In the genomic region with DNA sequence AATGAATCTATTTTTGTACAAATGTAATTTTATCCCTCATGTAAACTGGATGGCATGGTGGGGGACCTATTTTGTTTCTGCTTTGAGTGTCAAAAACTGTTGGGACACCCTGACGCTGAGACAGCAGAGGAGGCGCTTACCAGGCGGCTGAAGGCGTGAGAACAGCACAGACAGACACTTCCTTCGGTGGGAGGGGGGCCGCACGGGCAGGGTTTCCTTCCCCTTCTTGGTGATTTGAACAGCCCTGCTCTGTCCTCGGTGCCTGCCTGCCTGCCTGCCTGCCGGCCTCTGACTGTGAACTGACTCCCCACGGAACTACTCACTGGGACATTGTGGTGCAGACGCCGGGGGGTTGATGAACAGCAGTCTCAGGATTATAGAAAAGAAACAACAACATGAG, we compare ENCODE assay signal across 14 mouse cellular contexts.
DNase-seq lines count a peak whose midpoint lies in the region; ATAC-seq and TF ChIP-seq lines count a peak whose summit lies in the region.
"Had no signal": no experiment of that assay in that cellular context is flagged by ENCODE, and none has a peak within 500 bp of the region (broad histone marks: within the 10 kb centered on the region; RNA-seq: fewer than 3 reads in every experiment).

No protein-coding gene starts in this region.

- no peak for DNase-seq in hindbrain, embryonic 11.5 days (ENCODE audit: low spot score)
- DNase-seq in spleen, adult 2 months (ENCODE audit: low read depth in 1 of 2, low spot score in 2 of 2) = peak in 1 of 2 experiments; percentile 11
- DNase-seq in spleen, adult 18-20 months = no peak
- DNase-seq in kidney, postnatal 0 days (ENCODE audit: low spot score) = peak; percentile 38
- no peak for DNase-seq in layer of hippocampus, adult 18-20 months (ENCODE audit: low spot score in 2 of 2)
- DNase-seq in midbrain, embryonic 10.5 days (ENCODE audit: low spot score) = no peak
- DNase-seq: cerebellum, postnatal 36 days; right cerebral cortex, adult 18-20 months had no signal

- 0 out of 2 replicates have a peak overlapping the region, but pooled peaks have one; percentile 53 for H3K27ac ChIP-seq in hindbrain, embryonic 11.5 days (ENCODE audit: low read depth, low read length)
- H3K27ac ChIP-seq in hindbrain, embryonic 12.5 days = no peak overlapping the region
- H3K27ac ChIP-seq in spleen, adult 2 months (ENCODE audit: insufficient read depth, low read length) = peak overlapping the region; percentile 59
- no peak overlapping the region for H3K27ac ChIP-seq in kidney, postnatal 0 days
- H3K27ac ChIP-seq in liver, embryonic 16.5 days (ENCODE audit: low read length) = no peak overlapping the region
- no peak overlapping the region for H3K27ac ChIP-seq in midbrain, embryonic 10.5 days (replicated peaks)
- H3K27ac ChIP-seq: liver, embryonic 15.5 days had no signal

- TF ChIP-seq POLR2A in spleen, adult 2 months (IDR thresholded peaks at IDR 0.05; ENCODE audit: low read depth, low read length) = no peak

- no peaks in the 10 kb centered on the region for H3K36me3 ChIP-seq in hindbrain, embryonic 11.5 days (ENCODE audit: control insufficient read depth, insufficient read depth, low read length)
- peaks cover 14% of the 10 kb centered on the region for H3K36me3 ChIP-seq in hindbrain, embryonic 12.5 days
- H3K36me3 ChIP-seq in spleen, adult 2 months (ENCODE audit: control insufficient read depth, insufficient read depth, low read length) = no peaks in the 10 kb centered on the region; the same call in 1 of the 2 replicates
- H3K36me3 ChIP-seq in kidney, postnatal 0 days (ENCODE audit: insufficient read depth, low read length) = 0 out of 2 replicates have a peak, but pooled peaks cover 13% of the 10 kb centered on the region
- H3K36me3 ChIP-seq in liver, embryonic 16.5 days (ENCODE audit: control insufficient read depth, insufficient read depth) = peaks cover 4% of the 10 kb centered on the region; the same call in 1 of the 2 replicates
- peaks cover 46% of the 10 kb centered on the region for H3K36me3 ChIP-seq in midbrain, embryonic 10.5 days
- H3K36me3 ChIP-seq: midbrain, embryonic 15.5 days had no signal

- 49% methylated on average over 12 of the region's 12 CpGs for WGBS in hindbrain, embryonic 11.5 days
- WGBS in hindbrain, embryonic 12.5 days = 52% methylated on average over 12 of the region's 12 CpGs
- WGBS in spleen, adult 2 months = 30% methylated on average over 12 of the region's 12 CpGs
- 48% methylated on average over 12 of the region's 12 CpGs for WGBS in kidney, postnatal 0 days
- 29% methylated on average over 12 of the region's 12 CpGs for WGBS in liver, embryonic 16.5 days (ENCODE audit: insufficient replicate concordance)
- 68% methylated on average over 12 of the region's 12 CpGs for WGBS in midbrain, embryonic 10.5 days

- no peaks in the 10 kb centered on the region for H3K9me3 ChIP-seq in hindbrain, embryonic 11.5 days (ENCODE audit: control insufficient read depth, low read length)
- H3K9me3 ChIP-seq in hindbrain, embryonic 12.5 days (replicated peaks) = no peaks in the 10 kb centered on the region
- no peaks in the 10 kb centered on the region for H3K9me3 ChIP-seq in kidney, postnatal 0 days (replicated peaks; ENCODE audit: low read length)
- H3K9me3 ChIP-seq in liver, embryonic 16.5 days (replicated peaks; ENCODE audit: control insufficient read depth, low read length) = no peaks in the 10 kb centered on the region
- H3K9me3 ChIP-seq in midbrain, embryonic 10.5 days (replicated peaks) = no peaks in the 10 kb centered on the region
- H3K9me3 ChIP-seq: heart, embryonic 12.5 days; liver, embryonic 15.5 days; midbrain, embryonic 15.5 days had no signal

- no peak overlapping the region for H3K4me3 ChIP-seq in hindbrain, embryonic 11.5 days (ENCODE audit: low read depth, low read length)
- no peak overlapping the region for H3K4me3 ChIP-seq in hindbrain, embryonic 12.5 days
- no peak overlapping the region for H3K4me3 ChIP-seq in spleen, adult 2 months (ENCODE audit: extremely low read depth, insufficient read depth, insufficient read length)
- H3K4me3 ChIP-seq in kidney, postnatal 0 days (replicated peaks; ENCODE audit: low read depth, low read length) = no peak overlapping the region
- no peak overlapping the region for H3K4me3 ChIP-seq in liver, embryonic 16.5 days (ENCODE audit: low read depth, low read length)
- H3K4me3 ChIP-seq in midbrain, embryonic 10.5 days = no peak overlapping the region
- H3K4me3 ChIP-seq: erythroblast, embryonic 14.5 days; heart, embryonic 12.5 days; liver, embryonic 15.5 days; midbrain, embryonic 15.5 days had no signal

- peaks cover 20% of the 10 kb centered on the region for H3K4me1 ChIP-seq in hindbrain, embryonic 11.5 days (replicated peaks; ENCODE audit: control insufficient read depth, insufficient read depth, low read length)
- H3K4me1 ChIP-seq in hindbrain, embryonic 12.5 days = peaks cover 52% of the 10 kb centered on the region
- peaks cover 5% of the 10 kb centered on the region; the same call in 1 of the 2 replicates for H3K4me1 ChIP-seq in spleen, adult 2 months (ENCODE audit: control insufficient read depth, insufficient read depth, insufficient read length)
- peaks cover 18% of the 10 kb centered on the region for H3K4me1 ChIP-seq in kidney, postnatal 0 days (replicated peaks; ENCODE audit: insufficient read depth, low read length)
- peaks cover 15% of the 10 kb centered on the region for H3K4me1 ChIP-seq in liver, embryonic 16.5 days (ENCODE audit: control insufficient read depth, low read depth, low read length)
- H3K4me1 ChIP-seq in midbrain, embryonic 10.5 days = peaks cover 36% of the 10 kb centered on the region

- H3K27me3 ChIP-seq in hindbrain, embryonic 11.5 days (ENCODE audit: control insufficient read depth, insufficient read depth, low read length) = no peaks in the 10 kb centered on the region
- H3K27me3 ChIP-seq in hindbrain, embryonic 12.5 days = no peaks in the 10 kb centered on the region
- H3K27me3 ChIP-seq in spleen, adult 2 months (ENCODE audit: control insufficient read depth, insufficient read depth, low read length) = no peaks in the 10 kb centered on the region
- H3K27me3 ChIP-seq in kidney, postnatal 0 days (ENCODE audit: insufficient read depth, low read length) = no peaks in the 10 kb centered on the region
- no peaks in the 10 kb centered on the region for H3K27me3 ChIP-seq in liver, embryonic 16.5 days (ENCODE audit: control insufficient read depth, insufficient read depth, low read depth, low read length)
- H3K27me3 ChIP-seq in midbrain, embryonic 10.5 days (ENCODE audit: low read depth, poor library complexity, severe bottlenecking) = no peaks in the 10 kb centered on the region
- H3K27me3 ChIP-seq: liver, embryonic 15.5 days; midbrain, embryonic 15.5 days had no signal

- no peak overlapping the region for H3K9ac ChIP-seq in hindbrain, embryonic 11.5 days (ENCODE audit: low read depth, low read length)
- H3K9ac ChIP-seq in hindbrain, embryonic 12.5 days = no peak overlapping the region
- no peak overlapping the region for H3K9ac ChIP-seq in kidney, postnatal 0 days (ENCODE audit: low read depth, low read length)
- H3K9ac ChIP-seq in liver, embryonic 16.5 days (ENCODE audit: low read depth, low read length) = no peak overlapping the region
- H3K9ac ChIP-seq: heart, embryonic 12.5 days; liver, embryonic 15.5 days; midbrain, embryonic 15.5 days had no signal

- H3K4me2 ChIP-seq in hindbrain, embryonic 11.5 days (replicated peaks; ENCODE audit: low read depth, low read length) = no peak overlapping the region
- H3K4me2 ChIP-seq in hindbrain, embryonic 12.5 days (replicated peaks) = no peak overlapping the region
- no peak overlapping the region for H3K4me2 ChIP-seq in kidney, postnatal 0 days (ENCODE audit: low read length)
- no peak overlapping the region for H3K4me2 ChIP-seq in liver, embryonic 16.5 days (ENCODE audit: low read depth, low read length)
- H3K4me2 ChIP-seq: heart, embryonic 12.5 days; liver, embryonic 15.5 days; midbrain, embryonic 15.5 days had no signal

- ATAC-seq in hindbrain, embryonic 11.5 days (ENCODE audit: low FRiP score) = no peak
- no peak for ATAC-seq in hindbrain, embryonic 12.5 days (ENCODE audit: low FRiP score)
- no peak for ATAC-seq in kidney, postnatal 0 days (replicated peaks; ENCODE audit: low FRiP score, low read depth)
- ATAC-seq in liver, embryonic 16.5 days (ENCODE audit: low read depth) = peak; percentile 6; the same call in 1 of the 2 replicates
- ATAC-seq: midbrain, embryonic 15.5 days had no signal

- TF ChIP-seq CTCF in spleen, adult 2 months (IDR thresholded peaks at IDR 0.05; ENCODE audit: extremely low read depth, insufficient read depth, insufficient read length, insufficient replicate concordance) = no peak
- no peak for TF ChIP-seq CTCF in kidney, postnatal 0 days (IDR thresholded peaks at IDR 0.05; ENCODE audit: low read depth)

Comparison
In these comparisons a context has a peak if more than half of its experiments do, and no peak if none do; other contexts are left out.
1. H3K27ac ChIP-seq: peak in hindbrain, embryonic 11.5 days (single experiment) and spleen, adult 2 months (single experiment); none in hindbrain, embryonic 12.5 days (single experiment), kidney, postnatal 0 days (single experiment), liver, embryonic 16.5 days (single experiment) and midbrain, embryonic 10.5 days (single experiment).